Mouse (Mus musculus): ENCODE results near the gene Plekha8. TPM values are rescaled to one million over a fixed set of nuclear protein-coding genes. Genes with fewer than 3 reads are reported as not detected.

The Plekha8 gene
- total RNA-seq, 1 experiment, result 19.1 TPM

- no peak for DNase-seq (ENCODE audit: low read depth, low spot score)
- TF ChIP-seq ZNF384 (IDR thresholded peaks at IDR 0.05; ENCODE audit: low read depth, low read length) (no peak), MAFK (IDR thresholded peaks at IDR 0.05; ENCODE audit: insufficient read depth, low read depth, low read length) (no peak), ZC3H11A (IDR thresholded peaks at IDR 0.05; ENCODE audit: borderline replicate concordance, low read depth, low read length) (no peak)
- Histone ChIP-seq H3K9ac (ENCODE audit: insufficient read depth, low read depth, low read length, poor library complexity, severe bottlenecking) (no peak overlapping the region), H3K4me3 (ENCODE audit: insufficient read depth in 1 of 2, low read depth in 1 of 2, low read length in 2 of 2, poor library complexity in 1 of 2, severe bottlenecking in 1 of 2) (no peak overlapping the region), H3K9me3 (ENCODE audit: control insufficient read depth, insufficient read depth, low read depth, low read length) (no peaks in the 10 kb centered on the region), H3K27ac (ENCODE audit: insufficient read depth, low read depth, low read length, poor library complexity, severe bottlenecking) (no peak overlapping the region), H3K4me1 (ENCODE audit: control insufficient read depth in 2 of 2, insufficient read depth in 2 of 2, low read length in 2 of 2, poor library complexity in 1 of 2) (peaks cover 3 to 9% of the 10 kb centered on the region in 2 experiments; a peak in 2 of 4 replicates), H3K36me3 (ENCODE audit: control insufficient read depth, insufficient read depth, low read length, poor library complexity, severe bottlenecking) (no peaks in the 10 kb centered on the region; the same call in 1 of the 2 replicates)
- in situ Hi-C loops (cut with MboI; ENCODE audit: low sequenced_read_pairs in 2 of 2, unreplicated experiment in 2 of 2), result no loop called here
Observed at GRCm38 (mm10) chr6:54693286-54693685, 98.4 kb downstream of the Plekha8 start.

Other genes with a start within 250 kb of the Plekha8 start
- 1.4 and 2.1 TPM in 2 replicates for gene Wipf3, start 165.5 kb upstream of the Plekha8 start, total RNA-seq (2012; rRNA removed)
- 4.9 and 8.9 TPM in 2 replicates for gene Scrn1, start 28.6 kb upstream of the Plekha8 start, total RNA-seq (2012; rRNA removed)
- 7.5 and 7.6 TPM in 2 replicates for gene Fkbp14, start 2.2 kb downstream of the Plekha8 start, total RNA-seq (2012; rRNA removed)
- gene Mturn, start 86.5 kb downstream of the Plekha8 start, total RNA-seq (2012; rRNA removed), result 4.2 and 6.4 TPM in 2 replicates
- gene Znrf2, start 221.8 kb downstream of the Plekha8 start, total RNA-seq (2012; rRNA removed), result 24.4 and 35.0 TPM in 2 replicates